Mouse (Mus musculus) MN1 (cell line): ENCODE results near the gene Ackr2.

Experiments used
- DNase-seq: peaks from one replicate; pipeline ENCODE4 v3.0.0-alpha.2; 2016; ENCODE audit warnings: low spot score

Gene Ackr2

GRCm38 (mm10) chr9:121898245-121898644, at the start of gene Ackr2:
Ackr2 (plus strand) TSS chr9:121898355.
- no peak for DNase-seq

- DNase-seq: no peak
Observed at GRCm38 (mm10) chr9:121854246-121854645, 43.9 kb upstream of the Ackr2 start.

- DNase-seq: peak; percentile 50
Observed at GRCm38 (mm10) chr9:121856649-121857416, 41.3 kb upstream of the Ackr2 start.

DNA sequence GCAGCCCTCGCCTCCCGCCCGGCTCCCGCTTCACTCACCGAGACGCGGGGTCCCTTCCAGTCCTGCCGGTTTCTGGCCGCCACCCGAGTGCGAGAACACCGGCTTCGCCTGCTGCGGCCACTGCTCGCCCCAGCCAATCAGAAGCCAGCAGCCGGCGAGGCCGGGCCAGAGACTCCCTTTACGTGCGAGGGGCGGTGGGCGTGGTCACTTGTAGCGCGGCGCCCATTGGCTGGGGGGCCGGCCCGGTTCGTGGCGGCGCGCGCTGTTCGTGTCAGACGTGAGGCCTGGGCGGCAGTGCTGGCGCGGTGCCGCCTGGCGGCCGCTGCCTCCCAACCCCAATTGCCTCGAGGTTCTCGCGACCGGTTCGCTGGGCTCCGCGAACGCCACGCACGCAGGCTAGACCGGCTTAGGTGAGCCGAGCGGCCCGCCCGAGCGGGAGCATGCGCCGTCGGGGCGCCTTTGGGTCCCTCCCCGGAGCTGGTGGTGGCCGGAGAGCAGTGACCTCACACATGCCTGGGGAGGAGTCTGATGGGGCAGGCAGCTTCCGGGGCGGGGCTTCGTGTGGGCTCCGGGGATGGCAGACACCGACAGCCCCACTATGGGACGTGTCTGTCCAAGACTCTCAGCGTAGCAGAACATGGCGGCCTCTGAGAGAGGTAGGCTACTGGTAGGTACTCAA, 40.5 kb upstream of the Ackr2 start:
- DNase-seq: peak; percentile 96

GRCm38 (mm10) chr9:121858153-121858488, 40.0 kb upstream of the Ackr2 start, which contains the start of gene Higd1a:
Higd1a (minus strand) TSS chr9:121858362.
- DNase-seq: no peak

- no peak for DNase-seq
Observed at GRCm38 (mm10) chr9:121859345-121859744, 38.8 kb upstream of the Ackr2 start.

DNA sequence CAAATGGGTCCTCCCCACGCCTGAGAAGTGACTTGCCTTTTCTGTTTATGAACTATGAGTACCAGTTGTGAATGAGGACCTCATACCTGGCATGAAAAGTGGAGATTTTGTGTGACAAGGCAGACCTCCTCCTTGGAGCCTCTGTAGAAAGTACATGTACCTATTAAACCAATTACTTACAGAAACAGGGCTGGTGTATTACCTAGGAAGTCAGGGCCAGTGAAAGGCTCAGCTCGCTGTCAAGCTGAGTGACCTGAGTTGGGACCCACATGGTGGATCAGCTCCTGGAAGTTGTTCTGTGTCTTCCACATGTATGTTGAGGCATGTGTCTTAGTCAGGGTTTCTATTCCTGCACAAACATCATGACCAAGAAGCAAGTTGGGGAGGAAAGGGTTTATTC, 37.2 kb upstream of the Ackr2 start:
- DNase-seq: no peak

GRCm38 (mm10) chr9:121864837-121865236, 33.3 kb upstream of the Ackr2 start:
- no peak for DNase-seq

DNA sequence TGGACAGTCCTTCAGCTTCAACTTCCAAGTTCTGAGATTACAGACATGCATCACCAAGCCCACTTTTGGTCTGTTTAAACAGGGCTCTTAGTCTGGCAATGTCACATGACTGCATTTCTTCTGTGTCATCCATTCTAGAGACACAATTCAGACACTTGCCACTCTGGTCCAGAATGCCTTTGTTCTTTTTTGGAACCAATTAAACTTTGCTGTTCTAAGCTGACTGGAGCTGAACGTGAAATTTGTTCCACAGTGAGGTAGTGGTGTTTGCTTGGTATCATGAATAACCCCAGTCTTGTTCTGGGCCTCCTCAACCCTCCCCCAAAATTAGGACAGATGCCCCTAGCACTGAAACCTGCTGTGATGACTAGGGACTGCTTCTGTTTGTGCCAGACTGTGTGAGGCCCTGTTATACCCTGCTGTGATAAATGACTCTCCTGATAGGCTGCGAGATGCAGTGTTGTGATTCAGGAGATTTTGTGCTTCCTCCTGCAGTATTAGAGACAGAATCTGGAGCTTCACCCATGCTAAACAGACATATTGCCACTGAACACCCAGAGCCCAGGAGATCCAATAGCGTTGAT, 32.6 kb upstream of the Ackr2 start:
- DNase-seq: no peak

GRCm38 (mm10) chr9:121867632-121868031, 30.5 kb upstream of the Ackr2 start:
- no peak for DNase-seq

GRCm38 (mm10) chr9:121868236-121868635, 29.9 kb upstream of the Ackr2 start:
- DNase-seq: no peak

- no peak for DNase-seq
Observed at GRCm38 (mm10) chr9:121869432-121869831, 28.7 kb upstream of the Ackr2 start.

- peak; percentile 60 for DNase-seq
Observed at GRCm38 (mm10) chr9:121869973-121870515, 28.1 kb upstream of the Ackr2 start.

- DNase-seq: no peak
Observed at GRCm38 (mm10) chr9:121872062-121872683, 26.0 kb upstream of the Ackr2 start.

- no peak for DNase-seq
Observed at GRCm38 (mm10) chr9:121873578-121873977, 24.6 kb upstream of the Ackr2 start.

DNA sequence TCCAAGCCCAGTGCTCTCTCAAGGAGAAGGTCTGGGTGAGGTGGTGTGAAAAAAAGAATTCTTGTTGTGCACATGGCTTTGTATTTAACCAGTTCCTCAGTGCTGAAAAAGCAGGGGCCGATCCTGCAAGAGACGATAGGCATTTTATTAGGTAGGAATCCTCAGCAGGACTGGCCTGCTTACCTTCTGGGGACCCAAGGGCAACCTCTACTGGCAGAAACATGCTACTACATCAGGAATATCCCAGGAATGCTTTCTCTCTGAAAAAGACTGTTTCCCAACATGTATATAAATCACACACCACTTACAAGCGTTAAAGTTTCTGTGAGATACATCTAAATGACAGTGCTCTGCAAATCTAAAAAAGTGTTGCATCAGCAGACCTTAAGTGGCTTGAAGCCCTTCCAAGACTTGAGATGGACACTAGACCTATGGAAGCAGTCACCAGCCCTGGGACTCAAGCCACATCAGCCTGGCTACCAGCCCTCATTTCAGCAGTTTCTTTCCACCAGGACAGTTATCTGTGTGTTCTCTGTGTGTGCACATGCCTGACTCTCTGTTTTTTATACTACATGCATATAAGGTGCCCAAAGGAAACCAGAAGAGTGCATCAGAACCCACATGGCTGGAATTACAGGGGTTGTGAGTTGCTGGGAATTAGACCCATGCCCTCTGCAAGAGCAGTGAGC, 21.0 kb upstream of the Ackr2 start:
- peak; percentile 71 for DNase-seq

GRCm38 (mm10) chr9:121880840-121881239, 17.3 kb upstream of the Ackr2 start:
- DNase-seq: peak; percentile 28

- DNase-seq: no peak
Observed at GRCm38 (mm10) chr9:121881301-121881700, 16.9 kb upstream of the Ackr2 start.

GRCm38 (mm10) chr9:121882015-121882457, 16.1 kb upstream of the Ackr2 start:
- DNase-seq: no peak

DNA sequence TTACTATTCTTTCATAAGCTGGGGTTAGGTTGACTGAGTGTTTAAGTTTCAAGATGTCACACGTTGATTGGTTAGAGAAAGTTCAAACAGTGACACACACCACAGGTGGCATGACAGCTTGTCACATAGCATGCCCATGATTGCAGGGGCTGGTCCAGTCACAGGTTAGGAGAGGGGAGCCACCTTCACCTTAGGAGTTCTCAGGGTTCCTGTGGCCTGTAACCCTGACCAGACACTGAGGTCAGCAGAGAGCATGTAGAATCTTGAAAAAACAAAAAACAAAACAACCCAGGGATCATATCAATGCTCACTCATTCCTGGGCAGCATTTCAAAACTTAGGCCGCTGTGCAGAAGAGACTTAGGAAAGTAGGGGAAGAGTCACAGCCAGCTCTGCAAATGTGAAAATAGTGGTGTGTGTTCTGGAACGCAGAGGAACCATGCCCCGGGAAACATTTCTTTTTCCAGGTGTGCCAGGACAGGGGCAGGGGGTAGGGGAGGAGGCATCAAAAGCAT, 8.2 kb upstream of the Ackr2 start:
- DNase-seq: no peak

- DNase-seq: peak; percentile 58
Observed at GRCm38 (mm10) chr9:121890441-121890941, 7.7 kb upstream of the Ackr2 start.
